Mouse (Mus musculus) forebrain, embryonic 10.5 days (tissue): Measurements from ENCODE around the gene Reep6. TPM values are rescaled to one million over a fixed set of nuclear protein-coding genes. Genes with fewer than 3 reads are reported as not detected.
A peak's percentile ranks its signal among the peaks of the same experiment; 100 is the strongest.

ENCODE experiments used
- DNase-seq: peaks from one replicate; pipeline ENCODE4 v3.0.0-alpha.2; 2017; ENCODE audit warnings: low spot score; ENCODE audit errors: extremely low spot score
- H3K27ac ChIP-seq: fragments of 300-500 bp; sonication (generic); 2 replicates; pipeline ENCODE4 v1.5.1; 2016; ENCODE audit warnings: mild to moderate bottlenecking
- H3K27me3 ChIP-seq: fragments of 300-500 bp; sonication (generic); 2 replicates; pipeline ENCODE4 v1.6.1; 2016; ENCODE audit warnings: mild to moderate bottlenecking; ENCODE audit not compliant: poor library complexity, severe bottlenecking
- H3K36me3 ChIP-seq: fragments of 300-500 bp; sonication (generic); replicated peaks from 2 replicates; pipeline ENCODE4 v1.6.1; 2016; ENCODE audit warnings: mild to moderate bottlenecking, moderate library complexity
- H3K4me1 ChIP-seq: fragments of 300-500 bp; sonication (generic); 2 replicates; pipeline ENCODE4 v1.6.1; 2016
- H3K4me3 ChIP-seq: fragments of 300-500 bp; sonication (generic); 2 replicates; pipeline ENCODE4 v1.5.1; 2016; ENCODE audit warnings: mild to moderate bottlenecking, moderate library complexity
- H3K9me3 ChIP-seq: fragments of 300-500 bp; sonication (generic); 2 replicates; pipeline ENCODE4 v1.6.1; 2016; ENCODE audit warnings: mild to moderate bottlenecking, moderate library complexity
- WGBS: fragments of 180-500 bp; shearing (Covaris S2); methylation state at CpG from one replicate; pipeline ENCODE4 v1.1.7; 2016; 5-methylcytosine and 5-hydroxymethylcytosine counted together
- polyA plus RNA-seq: library from polyadenylated mRNA; unstranded; fragments of >200 nt; fragmentation: Nextera tagmentation; extraction: Ambion mirVana; gene quantifications from 2 replicates; pipeline ENCODE4 v1.2.1, GENCODE M21; 2016

The Reep6 gene
- polyA plus RNA-seq, 1 experiment from 2014 or later: 7.7 TPM

- WGBS: 2% methylated on average over 44 of the region's 46 CpGs
- Histone ChIP-seq H3K27me3 (peaks cover 51% of the 10 kb centered on the region), H3K27ac (peak overlapping the region; percentile 85), H3K4me3 (peak overlapping the region; percentile 76), H3K9me3 (no peaks in the 10 kb centered on the region), H3K4me1 (peaks cover 60% of the 10 kb centered on the region), H3K36me3 (peaks cover 13% of the 10 kb centered on the region)
- DNase-seq: peak; percentile 64
Measured at GRCm38 (mm10) chr10:80323261-80324119, 6.3 kb upstream of the Reep6 start.

GRCm38 (mm10) chr10:80324120-80325037, 5.4 kb upstream of the Reep6 start:
- Histone ChIP-seq H3K4me3 (peak overlapping the region; percentile 76), H3K27me3 (peaks cover 56% of the 10 kb centered on the region), H3K27ac (no peak overlapping the region), H3K4me1 (peaks cover 60% of the 10 kb centered on the region), H3K36me3 (peaks cover 5% of the 10 kb centered on the region; the same call in 1 of the 2 replicates), H3K9me3 (no peaks in the 10 kb centered on the region)
- DNase-seq: no peak
- 80% methylated on average over 17 of the region's 17 CpGs for WGBS

GRCm38 (mm10) chr10:80325045-80325444, 4.7 kb upstream of the Reep6 start:
- DNase-seq: no peak
- H3K9me3 ChIP-seq: no peaks in the 10 kb centered on the region
- peak overlapping the region; percentile 14; the same call in 1 of the 2 replicates for H3K4me3 ChIP-seq
- 89% methylated on average over 21 of the region's 21 CpGs for WGBS
- peaks cover 5% of the 10 kb centered on the region; the same call in 1 of the 2 replicates for H3K36me3 ChIP-seq
- H3K4me1 ChIP-seq: peaks cover 60% of the 10 kb centered on the region
- H3K27ac ChIP-seq: no peak overlapping the region
- H3K27me3 ChIP-seq: peaks cover 56% of the 10 kb centered on the region

GRCm38 (mm10) chr10:80330084-80330483, 331 bp downstream of the Reep6 start:
- 2% methylated on average over 40 of the region's 41 CpGs for WGBS
- H3K9me3 ChIP-seq: no peaks in the 10 kb centered on the region
- peaks cover 60% of the 10 kb centered on the region for H3K27me3 ChIP-seq
- H3K4me1 ChIP-seq: peaks cover 35% of the 10 kb centered on the region
- H3K36me3 ChIP-seq: no peaks in the 10 kb centered on the region
- H3K4me3 ChIP-seq: peak overlapping the region; percentile 56
- H3K27ac ChIP-seq: peak overlapping the region; percentile 62
- no peak for DNase-seq

- no peak overlapping the region for H3K27ac ChIP-seq
- H3K4me1 ChIP-seq: peaks cover 31% of the 10 kb centered on the region
- H3K36me3 ChIP-seq: peaks cover 4% of the 10 kb centered on the region
- DNase-seq: no peak
- WGBS: 76% methylated on average over 2 of the region's 2 CpGs
- peaks cover 62% of the 10 kb centered on the region for H3K27me3 ChIP-seq
- no peaks in the 10 kb centered on the region for H3K9me3 ChIP-seq
- H3K4me3 ChIP-seq: peak overlapping the region; percentile 56; the same call in 1 of the 2 replicates
Measured at GRCm38 (mm10) chr10:80330888-80331287, 1.1 kb downstream of the Reep6 start.

GRCm38 (mm10) chr10:80331636-80332524, 2.1 kb downstream of the Reep6 start:
- no peak overlapping the region for H3K27ac ChIP-seq
- H3K4me1 ChIP-seq: peaks cover 31% of the 10 kb centered on the region

GRCm38 (mm10) chr10:80332525-80332989, 2.8 kb downstream of the Reep6 start:
- peaks cover 71% of the 10 kb centered on the region for H3K27me3 ChIP-seq
- H3K4me3 ChIP-seq: no peak overlapping the region
- no peak for DNase-seq
- H3K4me1 ChIP-seq: peaks cover 31% of the 10 kb centered on the region
- peaks cover 4% of the 10 kb centered on the region for H3K36me3 ChIP-seq
- H3K27ac ChIP-seq: no peak overlapping the region
- no peaks in the 10 kb centered on the region for H3K9me3 ChIP-seq
- 86% methylated on average over 5 of the region's 5 CpGs for WGBS

More at GRCm38 (mm10) chr10:80331636-80332524, 2.1 kb downstream of the Reep6 start:
- peaks cover 4% of the 10 kb centered on the region for H3K36me3 ChIP-seq
- 79% methylated on average over 10 of the region's 10 CpGs for WGBS
- no peaks in the 10 kb centered on the region for H3K9me3 ChIP-seq
- H3K27me3 ChIP-seq: peaks cover 72% of the 10 kb centered on the region
- DNase-seq: no peak
- no peak overlapping the region for H3K4me3 ChIP-seq

- DNase-seq: no peak
- H3K36me3 ChIP-seq: peaks cover 4% of the 10 kb centered on the region
- H3K9me3 ChIP-seq: no peaks in the 10 kb centered on the region
- no peak overlapping the region for H3K4me3 ChIP-seq
- H3K4me1 ChIP-seq: peaks cover 24% of the 10 kb centered on the region
- H3K27ac ChIP-seq: no peak overlapping the region
- peaks cover 76% of the 10 kb centered on the region for H3K27me3 ChIP-seq
- WGBS: 90% methylated on average over 12 of the region's 12 CpGs
Measured at GRCm38 (mm10) chr10:80336263-80336662, 6.5 kb downstream of the Reep6 start.

- H3K27me3 ChIP-seq: peaks cover 86% of the 10 kb centered on the region
- peaks cover 4% of the 10 kb centered on the region for H3K36me3 ChIP-seq
- no peak overlapping the region for H3K27ac ChIP-seq
- DNase-seq: peak; percentile 90
- 22% methylated on average over 19 of the region's 19 CpGs for WGBS
- H3K4me1 ChIP-seq: peaks cover 55% of the 10 kb centered on the region
- H3K9me3 ChIP-seq: no peaks in the 10 kb centered on the region
- H3K4me3 ChIP-seq: peak overlapping the region; percentile 10
Measured at GRCm38 (mm10) chr10:80339941-80340750, 10.4 kb downstream of the Reep6 start.

- Histone ChIP-seq H3K4me1 (peaks cover 58% of the 10 kb centered on the region), H3K9me3 (no peaks in the 10 kb centered on the region), H3K27ac (no peak overlapping the region), H3K27me3 (peaks cover 86% of the 10 kb centered on the region), H3K36me3 (no peaks in the 10 kb centered on the region), H3K4me3 (peak overlapping the region; percentile 51)
- no peak for DNase-seq
- 10% methylated on average over 21 of the region's 21 CpGs for WGBS
Measured at GRCm38 (mm10) chr10:80341026-80341425, 11.3 kb downstream of the Reep6 start.
